Mouse (Mus musculus): ENCODE results near the gene Zfp280b. TPM values are rescaled to one million over a fixed set of nuclear protein-coding genes. Genes with fewer than 3 reads are reported as not detected.
"Not testable (repeated sequence)": the region's sequence is repeated elsewhere in the genome, so short reads cannot be mapped to it uniquely, and the experiment has no call there.

Gene Zfp280b
- polyA plus RNA-seq, 1 experiment = 4.7 TPM

GRCm38 (mm10) chr10:76051860-76052259 lies 19.4 kb downstream of the Zfp280b start:
- TF ChIP-seq POLR2A (IDR thresholded peaks at IDR 0.05; ENCODE audit: borderline replicate concordance, control insufficient read depth, low read depth, low read length) (no peak), CTCF (IDR thresholded peaks at IDR 0.05; ENCODE audit: control insufficient read depth, insufficient read depth, low read length) (no peak)
- no peaks in the 10 kb centered on the region for H3K4me1 ChIP-seq (ENCODE audit: control insufficient read depth, insufficient read depth, low read length)
- no peak overlapping the region for H3K4me3 ChIP-seq (replicated peaks; ENCODE audit: control insufficient read depth, low read depth, low read length)
- WGBS = 79% methylated on average over 11 of the region's 11 CpGs
- H3K27ac ChIP-seq (ENCODE audit: control insufficient read depth, insufficient read depth, low read depth, low read length, poor library complexity) = no peak overlapping the region

DNA sequence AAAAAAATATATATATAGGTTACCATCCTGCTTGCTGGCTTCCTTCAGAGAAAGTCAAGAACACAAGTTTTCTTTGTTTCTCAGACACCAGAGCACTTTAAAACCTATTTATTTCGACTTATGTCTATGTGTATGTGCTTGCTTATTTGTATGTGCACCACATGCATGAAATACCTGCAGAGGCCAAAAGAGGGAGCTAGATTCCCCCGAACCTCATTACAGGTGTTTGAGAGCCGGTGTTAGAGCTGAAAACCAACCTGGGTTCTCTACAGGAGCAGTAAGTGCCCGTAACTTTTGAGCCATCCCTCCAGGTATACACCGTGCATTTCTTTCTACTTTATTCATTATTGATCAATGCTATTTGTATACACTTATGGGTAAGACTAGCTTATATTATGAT lies 30.0 kb downstream of the Zfp280b start:
- Histone ChIP-seq H3K4me1 (ENCODE audit: control insufficient read depth, insufficient read depth, low read length) (no peaks in the 10 kb centered on the region), H3K4me3 (replicated peaks; ENCODE audit: control insufficient read depth, low read depth, low read length) (no peak overlapping the region), H3K27ac (ENCODE audit: control insufficient read depth, insufficient read depth, low read depth, low read length, poor library complexity) (no peak overlapping the region)
- TF ChIP-seq POLR2A (IDR thresholded peaks at IDR 0.05; ENCODE audit: borderline replicate concordance, control insufficient read depth, low read depth, low read length) (no peak), CTCF (IDR thresholded peaks at IDR 0.05; ENCODE audit: control insufficient read depth, insufficient read depth, low read length) (no peak)
- WGBS = 90% methylated on average over 5 of the region's 5 CpGs

DNA sequence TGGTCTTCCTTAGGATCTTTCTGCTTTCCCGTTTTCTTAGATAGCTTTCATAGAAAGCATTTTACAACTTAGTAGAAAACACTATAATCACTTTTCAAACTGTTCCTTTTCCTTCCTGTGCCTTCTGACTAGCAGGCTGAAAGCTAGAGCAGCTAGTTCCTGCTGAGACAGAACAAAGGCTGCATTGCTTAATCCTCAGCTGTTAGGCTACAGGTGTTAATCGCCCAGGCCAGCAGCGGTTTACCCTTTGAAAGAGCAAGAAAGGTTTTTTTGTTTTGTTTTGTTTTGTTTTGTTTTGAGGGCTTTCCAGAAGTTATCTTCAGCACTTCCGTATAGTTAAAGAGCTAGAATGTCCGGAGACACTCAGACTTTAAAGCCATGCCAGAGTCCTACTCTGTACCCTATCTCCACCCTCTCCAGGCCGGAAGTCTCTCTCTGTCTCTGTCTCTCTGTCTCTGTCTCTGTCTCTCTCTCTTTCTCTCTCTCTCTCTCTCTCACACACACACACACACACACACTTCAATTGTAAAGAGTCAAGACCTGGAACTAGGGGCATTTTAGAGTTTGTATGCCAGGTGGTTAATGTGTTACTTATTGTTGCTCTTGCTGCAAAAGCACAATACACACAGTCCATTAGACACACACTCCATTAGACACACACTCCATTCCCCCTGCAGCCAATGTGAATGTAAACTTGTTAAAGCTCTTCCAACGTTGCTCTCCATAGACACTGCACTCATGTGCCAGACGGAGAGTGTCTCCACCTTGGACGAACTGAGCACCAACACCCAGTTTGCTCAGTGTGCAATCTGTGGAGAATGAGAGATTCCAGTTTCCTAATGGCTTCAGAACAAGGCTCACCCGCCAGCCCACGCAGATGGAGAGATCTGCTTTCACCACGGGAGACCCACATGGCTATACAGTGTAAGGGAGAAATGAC lies 35.5 kb downstream of the Zfp280b start:
- TF ChIP-seq POLR2A (IDR thresholded peaks at IDR 0.05; ENCODE audit: borderline replicate concordance, control insufficient read depth, low read depth, low read length) (no peak), CTCF (IDR thresholded peaks at IDR 0.05; ENCODE audit: control insufficient read depth, insufficient read depth, low read length) (no peak)
- Histone ChIP-seq H3K4me3 (replicated peaks; ENCODE audit: control insufficient read depth, low read depth, low read length) (no peak overlapping the region), H3K4me1 (ENCODE audit: control insufficient read depth, insufficient read depth, low read length) (no peaks in the 10 kb centered on the region), H3K27ac (ENCODE audit: control insufficient read depth, insufficient read depth, low read depth, low read length, poor library complexity) (no peak overlapping the region)
- WGBS = 52% methylated on average over 12 of the region's 12 CpGs

DNA sequence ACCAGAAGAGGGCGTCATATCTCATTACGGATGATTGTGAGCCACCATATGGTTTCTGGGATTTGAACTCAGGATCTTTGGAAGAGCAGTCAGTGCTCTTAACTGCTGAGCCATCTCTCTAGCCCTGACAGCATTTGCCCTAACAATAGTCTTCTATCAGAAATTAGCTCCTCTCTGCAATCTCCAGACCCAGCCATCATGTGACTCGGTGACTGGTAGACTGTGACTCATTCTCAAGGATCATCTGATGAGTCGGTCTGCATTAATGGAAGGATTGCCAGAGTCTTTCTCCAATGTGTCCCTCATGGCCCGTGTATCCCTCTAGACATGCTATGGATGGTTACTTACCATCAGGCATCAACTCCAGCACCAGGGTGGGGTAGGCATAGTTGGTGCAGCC lies 39.6 kb downstream of the Zfp280b start:
- H3K27ac ChIP-seq (ENCODE audit: control insufficient read depth, insufficient read depth, low read depth, low read length, poor library complexity); H3K4me1 ChIP-seq (ENCODE audit: control insufficient read depth, insufficient read depth, low read length); H3K4me3 ChIP-seq (replicated peaks; ENCODE audit: control insufficient read depth, low read depth, low read length): not testable (repeated sequence)
- WGBS = 83% methylated on average over 5 of the region's 5 CpGs

DNA sequence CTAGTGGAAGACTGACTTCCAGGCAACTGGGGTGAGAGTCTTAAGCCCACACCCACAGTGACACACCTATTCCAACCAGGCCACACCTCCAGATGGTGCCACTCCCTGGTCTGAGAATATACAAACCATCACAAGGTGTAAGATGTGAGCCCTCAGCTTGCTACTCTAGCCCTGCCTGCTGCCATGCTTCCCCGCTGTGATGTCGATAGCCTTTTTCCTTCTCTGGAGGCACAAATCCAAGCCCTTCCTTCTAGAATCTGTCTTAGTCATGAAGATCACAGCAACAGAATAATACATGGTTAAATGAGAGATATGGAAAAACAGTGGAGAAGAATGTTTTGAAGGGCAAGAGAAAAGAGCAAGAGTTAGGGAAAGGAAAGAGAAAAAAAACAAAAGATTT lies 44.6 kb downstream of the Zfp280b start:
- WGBS = 86% methylated on average over 2 of the region's 2 CpGs
- H3K4me3 ChIP-seq (replicated peaks; ENCODE audit: control insufficient read depth, low read depth, low read length); H3K4me1 ChIP-seq (ENCODE audit: control insufficient read depth, insufficient read depth, low read length); H3K27ac ChIP-seq (ENCODE audit: control insufficient read depth, insufficient read depth, low read depth, low read length, poor library complexity): not testable (repeated sequence)

Other genes with a start within 250 kb of the Zfp280b start
- gene Gstt1, start 234.1 kb upstream of the Zfp280b start, polyA plus RNA-seq (2011; ENCODE audit: insufficient read depth, insufficient read length, low replicate concordance, missing spikeins) = 19.9 and 22.5 TPM in 2 replicates
- gene Gstt4, start 210.1 kb upstream of the Zfp280b start, polyA plus RNA-seq (2011; ENCODE audit: insufficient read depth, insufficient read length, low replicate concordance, missing spikeins) = not detected in 2 replicates
- 18.1 and 28.1 TPM in 2 replicates for gene Gstt2, start 195.2 kb upstream of the Zfp280b start, polyA plus RNA-seq (2011; ENCODE audit: insufficient read depth, insufficient read length, low replicate concordance, missing spikeins)
- gene Mif, start 172.4 kb upstream of the Zfp280b start, polyA plus RNA-seq (2011; ENCODE audit: insufficient read depth, insufficient read length, low replicate concordance, missing spikeins) = 205 and 344 TPM in 2 replicates
- gene Derl3, start 139.2 kb upstream of the Zfp280b start, polyA plus RNA-seq (2011; ENCODE audit: insufficient read depth, insufficient read length, low replicate concordance, missing spikeins) = 1.2 and 2.5 TPM in 2 replicates
- 22.7 and 33.8 TPM in 2 replicates for gene Smarcb1, start 111.0 kb upstream of the Zfp280b start, polyA plus RNA-seq (2011; ENCODE audit: insufficient read depth, insufficient read length, low replicate concordance, missing spikeins)
- 78.1 and 103 TPM in 2 replicates for gene Chchd10, start 99.5 kb upstream of the Zfp280b start, polyA plus RNA-seq (2011; ENCODE audit: insufficient read depth, insufficient read length, low replicate concordance, missing spikeins)
- 3.4 and 4.6 TPM in 2 replicates for gene Mmp11, start 96.2 kb upstream of the Zfp280b start, polyA plus RNA-seq (2011; ENCODE audit: insufficient read depth, insufficient read length, low replicate concordance, missing spikeins)
- gene Gm867, start 92.0 kb upstream of the Zfp280b start, polyA plus RNA-seq (2011; ENCODE audit: insufficient read depth, insufficient read length, low replicate concordance, missing spikeins) = 35.4 and 49.8 TPM in 2 replicates
- 41.8 and 84.9 TPM in 2 replicates for gene Vpreb3, start 89.6 kb upstream of the Zfp280b start, polyA plus RNA-seq (2011; ENCODE audit: insufficient read depth, insufficient read length, low replicate concordance, missing spikeins)
- gene Gm5134, start 78.1 kb upstream of the Zfp280b start, polyA plus RNA-seq (2011; ENCODE audit: insufficient read depth, insufficient read length, low replicate concordance, missing spikeins) = not detected in 2 replicates
- not detected in 2 replicates for gene Slc5a4b, start 78.3 kb downstream of the Zfp280b start, polyA plus RNA-seq (2011; ENCODE audit: insufficient read depth, insufficient read length, low replicate concordance, missing spikeins)
- not detected in 2 replicates for gene Slc5a4a, start 114.8 kb downstream of the Zfp280b start, polyA plus RNA-seq (2011; ENCODE audit: insufficient read depth, insufficient read length, low replicate concordance, missing spikeins)
- 2.5 and 4.7 TPM in 2 replicates for gene Prmt2, start 205.2 kb downstream of the Zfp280b start, polyA plus RNA-seq (2011; ENCODE audit: insufficient read depth, insufficient read length, low replicate concordance, missing spikeins)
- gene S100b, start 221.2 kb downstream of the Zfp280b start, polyA plus RNA-seq (2011; ENCODE audit: insufficient read depth, insufficient read length, low replicate concordance, missing spikeins) = 2.6 and 3.4 TPM in 2 replicates